Mouse (Mus musculus): Measurements from ENCODE around the gene Ano6. TPM values are rescaled to one million over a fixed set of nuclear protein-coding genes. Genes with fewer than 3 reads are reported as not detected.

Ano6 gene
- polyA plus RNA-seq, 1 experiment from 2014 or later: 57.3 TPM

DNA sequence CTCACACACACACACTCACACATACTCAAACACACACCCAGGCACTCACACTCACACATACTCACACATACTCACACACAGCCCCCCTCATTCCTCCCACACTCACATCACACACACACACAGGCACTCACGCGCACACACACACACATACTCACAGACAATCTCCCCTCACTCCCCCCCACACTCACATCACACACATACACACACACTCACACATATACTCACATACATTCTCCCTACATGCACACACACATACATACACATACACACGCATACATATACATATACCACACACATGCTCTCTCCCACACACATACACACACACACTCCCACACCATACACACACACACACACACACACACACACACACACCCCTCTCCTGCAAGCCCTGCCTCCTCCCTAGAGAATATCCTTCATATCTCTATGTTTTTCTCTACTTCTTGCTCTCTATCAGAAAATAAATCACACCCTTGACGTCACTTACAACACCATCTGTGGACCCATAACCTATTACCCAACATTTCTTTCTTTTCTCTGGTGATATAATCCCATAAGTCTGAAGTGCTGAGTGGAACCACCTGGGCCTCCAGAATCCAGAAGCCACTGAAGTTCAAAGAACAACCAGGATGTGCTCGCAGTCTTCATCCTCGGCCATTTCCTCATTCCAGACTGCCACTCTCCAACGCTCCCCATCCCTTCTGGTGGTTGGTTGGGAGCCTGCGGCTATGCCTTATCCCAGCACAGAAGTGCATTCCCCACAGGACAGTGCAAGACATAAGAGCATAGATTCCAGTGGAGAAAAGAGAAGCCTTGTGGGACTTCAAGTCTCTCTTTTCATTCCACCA lies 38.6 kb upstream of the Ano6 start:
- ATAC-seq (ENCODE audit: low read depth) (no peak), DNase-seq (ENCODE audit: low spot score) (no peak)
- Histone ChIP-seq H3K4me3 (ENCODE audit: low read depth, low read length) (no peak overlapping the region), H3K4me2 (ENCODE audit: low read depth, low read length) (no peak overlapping the region), H3K4me1 (ENCODE audit: control insufficient read depth, insufficient read depth, low read length) (no peaks in the 10 kb centered on the region), H3K9me3 (ENCODE audit: control insufficient read depth, low read length) (no peaks in the 10 kb centered on the region), H3K36me3 (ENCODE audit: control insufficient read depth, insufficient read depth, low read length) (no peaks in the 10 kb centered on the region), H3K27me3 (replicated peaks; ENCODE audit: control insufficient read depth, insufficient read depth, low read length) (no peaks in the 10 kb centered on the region), H3K9ac (ENCODE audit: low read depth, low read length) (no peak overlapping the region), H3K27ac (replicated peaks; ENCODE audit: low read depth, low read length) (no peak overlapping the region)
- 76% methylated on average over 8 of the region's 8 CpGs for WGBS

DNA sequence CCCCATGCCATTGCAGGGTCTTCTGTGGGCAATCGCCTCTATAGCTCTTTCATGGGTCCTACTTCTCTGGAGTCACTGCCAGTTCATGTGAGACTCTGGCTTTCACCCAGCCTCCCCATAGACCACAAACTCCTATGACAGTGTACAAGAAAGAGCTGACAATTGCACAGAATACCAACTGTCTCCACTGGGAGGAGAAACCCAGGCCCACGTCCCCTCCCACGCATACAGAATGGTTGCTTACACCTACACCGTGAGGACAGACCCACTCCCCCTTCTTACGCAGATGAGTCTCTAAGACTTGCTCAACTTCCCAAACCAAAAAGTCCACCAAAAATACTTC lies 38.0 kb upstream of the Ano6 start:
- ATAC-seq (ENCODE audit: low read depth): no peak
- no peaks in the 10 kb centered on the region for H3K27me3 ChIP-seq (replicated peaks; ENCODE audit: control insufficient read depth, insufficient read depth, low read length)
- H3K4me1 ChIP-seq (ENCODE audit: control insufficient read depth, insufficient read depth, low read length): no peaks in the 10 kb centered on the region
- no peaks in the 10 kb centered on the region for H3K36me3 ChIP-seq (ENCODE audit: control insufficient read depth, insufficient read depth, low read length)
- no peaks in the 10 kb centered on the region for H3K9me3 ChIP-seq (ENCODE audit: control insufficient read depth, low read length)
- H3K4me3 ChIP-seq (ENCODE audit: low read depth, low read length): no peak overlapping the region
- H3K9ac ChIP-seq (ENCODE audit: low read depth, low read length): no peak overlapping the region
- WGBS: 86% methylated on average over 5 of the region's 5 CpGs
- H3K4me2 ChIP-seq (ENCODE audit: low read depth, low read length): no peak overlapping the region
- no peak overlapping the region for H3K27ac ChIP-seq (replicated peaks; ENCODE audit: low read depth, low read length)
- DNase-seq (ENCODE audit: low spot score): no peak

DNA sequence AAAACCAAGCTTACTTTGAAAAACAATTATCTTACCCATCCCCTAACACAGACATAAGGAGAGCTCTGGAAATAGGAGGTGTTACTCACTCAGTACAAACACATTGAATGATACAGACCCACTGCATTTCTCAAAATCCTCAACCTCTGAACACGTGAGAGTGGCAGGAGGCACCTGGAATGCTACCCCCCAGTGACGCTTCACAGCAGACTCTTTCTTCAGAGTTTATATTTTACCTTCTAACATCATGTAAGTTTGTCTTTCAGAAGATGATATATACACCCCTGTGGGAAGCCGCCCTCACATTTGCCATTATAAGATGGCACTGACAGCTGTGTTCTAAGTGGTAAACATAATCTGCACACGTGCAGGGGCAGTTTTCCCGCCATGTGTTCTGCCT lies 37.6 kb upstream of the Ano6 start:
- H3K27ac ChIP-seq (replicated peaks; ENCODE audit: low read depth, low read length): no peak overlapping the region
- no peak overlapping the region for H3K4me2 ChIP-seq (ENCODE audit: low read depth, low read length)
- no peak overlapping the region for H3K9ac ChIP-seq (ENCODE audit: low read depth, low read length)
- H3K9me3 ChIP-seq (ENCODE audit: control insufficient read depth, low read length): no peaks in the 10 kb centered on the region
- no peaks in the 10 kb centered on the region for H3K27me3 ChIP-seq (replicated peaks; ENCODE audit: control insufficient read depth, insufficient read depth, low read length)
- H3K36me3 ChIP-seq (ENCODE audit: control insufficient read depth, insufficient read depth, low read length): no peaks in the 10 kb centered on the region
- DNase-seq (ENCODE audit: low spot score): no peak
- WGBS: 74% methylated on average over 4 of the region's 5 CpGs
- ATAC-seq (ENCODE audit: low read depth): no peak
- H3K4me3 ChIP-seq (ENCODE audit: low read depth, low read length): no peak overlapping the region
- H3K4me1 ChIP-seq (ENCODE audit: control insufficient read depth, insufficient read depth, low read length): no peaks in the 10 kb centered on the region

DNA sequence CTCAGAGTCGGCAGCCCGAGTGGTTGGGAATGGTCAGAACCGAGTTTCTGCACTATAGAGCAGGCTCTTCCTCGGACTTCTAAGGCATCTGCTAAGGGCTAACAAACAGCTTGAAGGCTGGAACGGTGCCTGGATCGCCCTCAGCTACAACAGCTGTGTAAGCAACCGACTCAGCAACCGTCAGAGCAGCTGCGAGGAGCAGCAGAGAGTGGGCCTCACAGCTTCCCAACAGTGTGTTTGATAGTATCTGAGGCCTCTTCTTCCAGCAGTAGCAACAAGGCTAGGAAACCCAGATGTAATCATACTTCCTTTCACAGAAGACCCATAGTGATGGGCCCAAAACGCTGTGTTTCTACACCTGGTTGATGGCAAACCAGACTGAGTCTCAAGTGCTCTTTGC lies 33.5 kb upstream of the Ano6 start:
- Histone ChIP-seq H3K4me2 (ENCODE audit: low read depth, low read length) (no peak overlapping the region), H3K27ac (replicated peaks; ENCODE audit: low read depth, low read length) (no peak overlapping the region; the same call in 1 of the 2 replicates), H3K9ac (ENCODE audit: low read depth, low read length) (no peak overlapping the region), H3K27me3 (replicated peaks; ENCODE audit: control insufficient read depth, insufficient read depth, low read length) (peaks cover 4% of the 10 kb centered on the region; the same call in 1 of the 2 replicates), H3K9me3 (ENCODE audit: control insufficient read depth, low read length) (no peaks in the 10 kb centered on the region), H3K4me1 (ENCODE audit: control insufficient read depth, insufficient read depth, low read length) (no peaks in the 10 kb centered on the region; the same call in 1 of the 2 replicates), H3K4me3 (ENCODE audit: low read depth, low read length) (no peak overlapping the region), H3K36me3 (ENCODE audit: control insufficient read depth, insufficient read depth, low read length) (no peaks in the 10 kb centered on the region)
- peak; percentile 92 for DNase-seq (ENCODE audit: low spot score)
- WGBS: 21% methylated on average over 10 of the region's 10 CpGs
- ATAC-seq (ENCODE audit: low read depth): peak; percentile 94

DNA sequence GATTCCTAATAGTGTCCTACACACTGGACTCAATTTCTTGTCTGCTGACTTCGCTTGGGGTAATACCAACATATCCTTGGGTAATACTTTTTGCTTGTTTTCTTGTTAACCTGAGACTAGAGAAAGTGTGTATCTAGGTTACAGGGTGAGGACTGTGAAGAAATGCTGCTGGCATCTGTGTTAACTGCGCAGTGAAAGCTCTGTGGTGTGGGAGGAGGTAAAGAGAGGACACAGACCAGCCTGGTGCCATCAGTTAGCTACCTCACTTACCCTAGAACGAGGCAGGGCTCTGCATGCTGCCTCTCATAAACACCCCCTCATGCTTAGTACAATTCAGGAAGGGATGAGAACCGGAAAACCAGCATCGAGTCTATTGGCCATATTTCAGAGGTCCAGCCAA lies 32.6 kb upstream of the Ano6 start:
- H3K4me2 ChIP-seq (ENCODE audit: low read depth, low read length): no peak overlapping the region
- H3K36me3 ChIP-seq (ENCODE audit: control insufficient read depth, insufficient read depth, low read length): no peaks in the 10 kb centered on the region
- H3K4me3 ChIP-seq (ENCODE audit: low read depth, low read length): no peak overlapping the region
- H3K9ac ChIP-seq (ENCODE audit: low read depth, low read length): no peak overlapping the region
- H3K9me3 ChIP-seq (ENCODE audit: control insufficient read depth, low read length): no peaks in the 10 kb centered on the region
- no peak overlapping the region for H3K27ac ChIP-seq (replicated peaks; ENCODE audit: low read depth, low read length)
- no peak for DNase-seq (ENCODE audit: low spot score)
- ATAC-seq (ENCODE audit: low read depth): no peak
- WGBS: 75% methylated on average over 5 of the region's 5 CpGs
- peaks cover 4% of the 10 kb centered on the region; the same call in 1 of the 2 replicates for H3K27me3 ChIP-seq (replicated peaks; ENCODE audit: control insufficient read depth, insufficient read depth, low read length)
- no peaks in the 10 kb centered on the region; the same call in 1 of the 2 replicates for H3K4me1 ChIP-seq (ENCODE audit: control insufficient read depth, insufficient read depth, low read length)

DNA sequence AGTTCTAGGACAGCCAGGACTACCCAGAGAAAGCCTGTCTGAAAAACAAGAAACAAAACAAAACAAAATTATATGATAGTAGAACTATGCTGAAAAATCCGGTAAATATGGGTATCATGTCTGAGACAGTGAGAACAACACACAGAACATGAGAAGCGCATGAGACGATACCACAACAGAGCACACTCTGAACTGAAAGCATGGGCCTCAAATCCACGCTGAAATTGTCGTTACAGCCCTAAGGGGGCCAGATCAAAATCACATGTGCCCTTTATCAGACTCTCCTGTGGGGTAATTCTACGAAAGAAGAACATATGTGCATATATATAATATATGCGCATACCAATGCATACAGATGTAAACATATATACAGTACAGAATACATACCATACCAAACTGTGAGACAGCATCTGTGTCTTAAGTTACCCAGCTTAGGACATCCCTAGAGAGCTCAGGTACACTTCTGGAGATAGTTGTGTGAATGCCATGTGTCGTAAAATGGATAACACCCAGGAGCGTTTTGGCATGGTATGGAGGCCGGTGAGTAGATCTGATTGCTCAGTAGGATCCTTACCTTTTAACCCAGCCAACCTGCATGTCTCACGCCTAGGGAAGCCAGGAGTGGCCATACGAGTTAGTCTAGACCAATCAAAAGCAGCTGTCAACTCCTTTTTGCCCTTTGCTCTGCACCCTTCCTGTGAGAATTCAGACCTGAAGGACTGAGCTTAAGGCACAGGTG lies 31.8 kb upstream of the Ano6 start:
- no peak for ATAC-seq (ENCODE audit: low read depth)
- 64% methylated on average over 12 of the region's 12 CpGs for WGBS
- no peak overlapping the region for H3K9ac ChIP-seq (ENCODE audit: low read depth, low read length)
- H3K27ac ChIP-seq (replicated peaks; ENCODE audit: low read depth, low read length): no peak overlapping the region
- H3K4me3 ChIP-seq (ENCODE audit: low read depth, low read length): no peak overlapping the region
- peaks cover 4% of the 10 kb centered on the region; the same call in 1 of the 2 replicates for H3K27me3 ChIP-seq (replicated peaks; ENCODE audit: control insufficient read depth, insufficient read depth, low read length)
- DNase-seq (ENCODE audit: low spot score): no peak
- no peaks in the 10 kb centered on the region; the same call in 1 of the 2 replicates for H3K4me1 ChIP-seq (ENCODE audit: control insufficient read depth, insufficient read depth, low read length)
- no peak overlapping the region for H3K4me2 ChIP-seq (ENCODE audit: low read depth, low read length)
- H3K36me3 ChIP-seq (ENCODE audit: control insufficient read depth, insufficient read depth, low read length): no peaks in the 10 kb centered on the region
- no peaks in the 10 kb centered on the region for H3K9me3 ChIP-seq (ENCODE audit: control insufficient read depth, low read length)

DNA sequence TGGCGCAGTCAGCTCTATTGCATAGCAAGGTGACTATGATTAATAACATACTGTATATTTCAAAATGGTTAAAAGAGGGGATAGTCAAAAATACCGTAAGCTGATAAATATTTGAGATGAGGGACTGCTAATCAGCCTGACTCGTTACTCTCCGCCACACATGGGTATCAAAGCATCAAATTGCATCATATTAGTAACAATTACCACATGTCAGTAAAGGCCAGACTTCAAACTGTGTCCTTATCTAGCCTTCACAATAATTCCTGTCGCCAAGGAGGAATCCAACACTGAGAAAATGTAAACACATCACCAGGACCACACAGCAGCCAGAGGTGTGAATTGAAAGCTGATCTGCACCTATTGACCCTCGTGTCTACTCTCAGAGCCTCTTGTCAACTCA lies 30.8 kb upstream of the Ano6 start:
- H3K27ac ChIP-seq (replicated peaks; ENCODE audit: low read depth, low read length): no peak overlapping the region
- no peaks in the 10 kb centered on the region for H3K9me3 ChIP-seq (ENCODE audit: control insufficient read depth, low read length)
- no peak overlapping the region for H3K4me2 ChIP-seq (ENCODE audit: low read depth, low read length)
- no peaks in the 10 kb centered on the region for H3K36me3 ChIP-seq (ENCODE audit: control insufficient read depth, insufficient read depth, low read length)
- DNase-seq (ENCODE audit: low spot score) (no peak), ATAC-seq (ENCODE audit: low read depth) (no peak)
- no peaks in the 10 kb centered on the region; the same call in 1 of the 2 replicates for H3K4me1 ChIP-seq (ENCODE audit: control insufficient read depth, insufficient read depth, low read length)
- H3K27me3 ChIP-seq (replicated peaks; ENCODE audit: control insufficient read depth, insufficient read depth, low read length): peaks cover 4% of the 10 kb centered on the region; the same call in 1 of the 2 replicates
- no peak overlapping the region for H3K9ac ChIP-seq (ENCODE audit: low read depth, low read length)
- H3K4me3 ChIP-seq (ENCODE audit: low read depth, low read length): no peak overlapping the region
- WGBS: 55% methylated on average over 6 of the region's 6 CpGs

DNA sequence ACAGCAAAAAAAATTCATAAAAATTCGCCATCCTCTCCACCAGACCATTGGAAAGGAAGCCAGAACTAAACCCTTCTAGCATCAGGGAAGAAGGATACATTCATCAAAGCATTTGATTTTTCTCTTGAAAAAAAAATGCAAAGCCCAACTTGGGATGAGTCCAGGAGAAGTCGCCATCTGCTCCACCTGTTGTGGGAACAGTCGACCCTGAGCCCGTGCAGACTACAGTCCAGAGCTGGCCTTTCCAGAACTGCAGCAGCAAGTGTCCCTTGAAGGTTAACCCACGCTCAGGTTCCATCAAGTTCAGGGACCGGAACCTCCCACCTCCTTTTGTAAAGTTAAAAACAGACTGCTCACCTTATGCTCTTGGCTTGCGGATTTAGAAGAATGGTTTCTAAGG lies 29.2 kb upstream of the Ano6 start:
- Histone ChIP-seq H3K9ac (ENCODE audit: low read depth, low read length) (no peak overlapping the region), H3K4me3 (ENCODE audit: low read depth, low read length) (no peak overlapping the region), H3K27ac (replicated peaks; ENCODE audit: low read depth, low read length) (no peak overlapping the region), H3K4me2 (ENCODE audit: low read depth, low read length) (no peak overlapping the region), H3K27me3 (replicated peaks; ENCODE audit: control insufficient read depth, insufficient read depth, low read length) (peaks cover 4% of the 10 kb centered on the region; the same call in 1 of the 2 replicates), H3K4me1 (ENCODE audit: control insufficient read depth, insufficient read depth, low read length) (no peaks in the 10 kb centered on the region; the same call in 1 of the 2 replicates), H3K9me3 (ENCODE audit: control insufficient read depth, low read length) (no peaks in the 10 kb centered on the region), H3K36me3 (ENCODE audit: control insufficient read depth, insufficient read depth, low read length) (no peaks in the 10 kb centered on the region)
- DNase-seq (ENCODE audit: low spot score): no peak
- WGBS: 70% methylated on average over 7 of the region's 7 CpGs
- no peak for ATAC-seq (ENCODE audit: low read depth)

Data from embryonic facial prominence, embryonic 14.5 days (tissue).